Mouse (Mus musculus) midbrain, embryonic 14.5 days (tissue): ENCODE data around the gene Wfdc10. TPM values are rescaled to one million over a fixed set of nuclear protein-coding genes. Genes with fewer than 3 reads are reported as not detected.

Experiments used
- polyA plus RNA-seq: library from polyadenylated mRNA; unstranded; fragments of >200 nt; fragmentation: Nextera tagmentation; extraction: Ambion mirVana; gene quantifications from 2 replicates; pipeline ENCODE4 v1.2.1, GENCODE M21; 2014

Gene Wfdc10
- polyA plus RNA-seq, 1 experiment from 2014 or later: not detected

Other genes with a start within 250 kb of the Wfdc10 start
- gene Sdc4, start 212.2 kb upstream of the Wfdc10 start, polyA plus RNA-seq: 2.4 and 4.9 TPM in 2 replicates
- gene Sys1, start 199.1 kb upstream of the Wfdc10 start, polyA plus RNA-seq: 93.1 and 97.2 TPM in 2 replicates
- 3.4 and 5.1 TPM in 2 replicates for gene Gm20458, start 195.1 kb upstream of the Wfdc10 start, polyA plus RNA-seq
- not detected in 2 replicates for gene Trp53tg5, start 182.3 kb upstream of the Wfdc10 start, polyA plus RNA-seq
- gene Dbndd2, start 169.9 kb upstream of the Wfdc10 start, polyA plus RNA-seq: 11.4 and 11.8 TPM in 2 replicates
- 98.9 and 115 TPM in 2 replicates for gene Pigt, start 158.5 kb upstream of the Wfdc10 start, polyA plus RNA-seq
- gene Wfdc2, start 93.6 kb upstream of the Wfdc10 start, polyA plus RNA-seq: 0.61 and 1.2 TPM in 2 replicates
- not detected in 2 replicates for gene Spint3, start 82.6 kb upstream of the Wfdc10 start, polyA plus RNA-seq
- not detected in 2 replicates for gene Wfdc6a, start 70.6 kb upstream of the Wfdc10 start, polyA plus RNA-seq
- not detected in 2 replicates for gene Eppin, start 62.5 kb upstream of the Wfdc10 start, polyA plus RNA-seq
- gene Wfdc6b, start 42.5 kb upstream of the Wfdc10 start, polyA plus RNA-seq: not detected in 2 replicates
- gene Wfdc8, start 42.4 kb upstream of the Wfdc10 start, polyA plus RNA-seq: not detected in 2 replicates
- gene Wfdc16, start 17.2 kb upstream of the Wfdc10 start, polyA plus RNA-seq: not detected in 2 replicates
- not detected in 2 replicates for gene Wfdc9, start 537 bp downstream of the Wfdc10 start, polyA plus RNA-seq
- gene Wfdc11, start 18.0 kb downstream of the Wfdc10 start, polyA plus RNA-seq: not detected in 2 replicates
- not detected in 2 replicates for gene Wfdc13, start 29.1 kb downstream of the Wfdc10 start, polyA plus RNA-seq
- not detected in 2 replicates for gene Spint4, start 42.5 kb downstream of the Wfdc10 start, polyA plus RNA-seq
- not detected in 2 replicates for gene Spint5, start 59.3 kb downstream of the Wfdc10 start, polyA plus RNA-seq
- 0.80 and 1.1 TPM in 2 replicates for gene Wfdc3, start 89.9 kb downstream of the Wfdc10 start, polyA plus RNA-seq
- gene Dnttip1, start 89.9 kb downstream of the Wfdc10 start, polyA plus RNA-seq: 49.1 and 55.0 TPM in 2 replicates
- 45.9 and 85.7 TPM in 2 replicates for gene Ube2c, start 113.9 kb downstream of the Wfdc10 start, polyA plus RNA-seq
- gene Tnnc2, start 123.9 kb downstream of the Wfdc10 start, polyA plus RNA-seq: not detected in 2 replicates
- 22.1 and 34.5 TPM in 2 replicates for gene Snx21, start 129.8 kb downstream of the Wfdc10 start, polyA plus RNA-seq
- 17.1 and 18.5 TPM in 2 replicates for gene Acot8, start 148.8 kb downstream of the Wfdc10 start, polyA plus RNA-seq
- gene Zswim3, start 149.1 kb downstream of the Wfdc10 start, polyA plus RNA-seq: 14.7 and 15.6 TPM in 2 replicates
- gene Zswim1, start 166.6 kb downstream of the Wfdc10 start, polyA plus RNA-seq: 27.8 and 30.5 TPM in 2 replicates
- gene Spata25, start 172.5 kb downstream of the Wfdc10 start, polyA plus RNA-seq: 0.29 TPM in 1 of 2 replicates, not detected in the other
- 77.1 and 88.2 TPM in 2 replicates for gene Ctsa, start 176.8 kb downstream of the Wfdc10 start, polyA plus RNA-seq
- 5.1 and 6.9 TPM in 2 replicates for gene Neurl2, start 177.4 kb downstream of the Wfdc10 start, polyA plus RNA-seq
- 29.8 and 91.1 TPM in 2 replicates for gene Pltp, start 201.7 kb downstream of the Wfdc10 start, polyA plus RNA-seq
- 92.8 and 99.5 TPM in 2 replicates for gene Pcif1, start 223.3 kb downstream of the Wfdc10 start, polyA plus RNA-seq